ENCODE assay signal across 30 mouse cellular contexts in genomic region chr3:144950829-144951228, GRCm38 (mm10). TPM values are rescaled to one million over a fixed set of nuclear protein-coding genes. Genes with fewer than 3 reads are reported as not detected.
DNase-seq lines count a peak whose midpoint lies in the region; ATAC-seq lines count a peak whose summit lies in the region.
"Had no signal": no experiment of that assay in that cellular context is flagged by ENCODE, and none has a peak within 500 bp of the region (broad histone marks: within the 10 kb centered on the region; RNA-seq: fewer than 3 reads in every experiment).

No protein-coding gene starts in this region.

- no peak overlapping the region for H3K9ac ChIP-seq in intestine, embryonic 15.5 days
- H3K9ac ChIP-seq: forebrain, embryonic 13.5 days; heart, embryonic 12.5 days; heart, embryonic 15.5 days; hindbrain, embryonic 13.5 days had no signal

- no peaks in the 10 kb centered on the region for H3K36me3 ChIP-seq in intestine, embryonic 15.5 days
- H3K36me3 ChIP-seq: forebrain, embryonic 10.5 days; heart, embryonic 12.5 days; heart, embryonic 15.5 days; hindbrain, embryonic 10.5 days; hindbrain, embryonic 13.5 days had no signal

- H3K9me3 ChIP-seq in intestine, embryonic 15.5 days, result no peaks in the 10 kb centered on the region
- H3K9me3 ChIP-seq: forebrain, embryonic 10.5 days; forebrain, embryonic 13.5 days; heart, embryonic 12.5 days; heart, embryonic 15.5 days; hindbrain, embryonic 10.5 days; hindbrain, embryonic 13.5 days had no signal

- no peaks in the 10 kb centered on the region for H3K4me1 ChIP-seq in intestine, embryonic 15.5 days (replicated peaks)
- H3K4me1 ChIP-seq: forebrain, embryonic 13.5 days; heart, embryonic 12.5 days; heart, embryonic 15.5 days had no signal

- peak; percentile 3 for DNase-seq in embryo, embryonic 10 days (ENCODE audit: low spot score)
- DNase-seq in embryo, embryonic 11 days, result no peak
- DNase-seq in retina, postnatal 1 day, result peak; percentile 44
- no peak for DNase-seq in retina, embryonic 14.5 days (ENCODE audit: low spot score)
- peak; percentile 28 for DNase-seq in telencephalon, adult 2 months (ENCODE audit: low read depth, low spot score)
- DNase-seq: cerebellum, adult 11 months; cerebellum, adult 2 months; cerebellum, adult 9-11 months; cerebellum, postnatal 25 days; gastrocnemius, postnatal 25 days; heart, adult 18-20 months; heart, postnatal 10 days; heart, postnatal 36 days had no signal

- H3K4me2 ChIP-seq in intestine, embryonic 15.5 days (replicated peaks), result no peak overlapping the region
- H3K4me2 ChIP-seq: forebrain, embryonic 13.5 days; heart, embryonic 12.5 days; heart, embryonic 15.5 days; hindbrain, embryonic 13.5 days had no signal

- no peak overlapping the region for H3K27ac ChIP-seq in intestine, embryonic 15.5 days
- H3K27ac ChIP-seq: forebrain, embryonic 10.5 days; forebrain, embryonic 13.5 days; heart, embryonic 15.5 days; hindbrain, embryonic 10.5 days; hindbrain, embryonic 13.5 days had no signal

- 70% methylated on average over 4 of the region's 4 CpGs for WGBS in intestine, embryonic 15.5 days

- no peak overlapping the region for H3K4me3 ChIP-seq in intestine, embryonic 15.5 days (replicated peaks)
- H3K4me3 ChIP-seq: forebrain, embryonic 10.5 days; forebrain, embryonic 13.5 days; heart, embryonic 12.5 days; heart, embryonic 15.5 days; hindbrain, embryonic 10.5 days; hindbrain, embryonic 13.5 days had no signal

- ATAC-seq in intestine, embryonic 15.5 days, result no peak
- ATAC-seq: activated CD4-positive, CD25-positive, alpha-beta regulatory T cell, adult 4 months; CD4-positive, CD25-positive, alpha-beta regulatory T cell, adult 4 months; forebrain, embryonic 13.5 days; forebrain, embryonic 16.5 days; hindbrain, embryonic 16.5 days; intestine, embryonic 16.5 days had no signal

- H3K27me3 ChIP-seq in intestine, embryonic 15.5 days (replicated peaks), result no peaks in the 10 kb centered on the region
- H3K27me3 ChIP-seq: forebrain, embryonic 13.5 days; heart, embryonic 12.5 days; heart, embryonic 15.5 days; hindbrain, embryonic 13.5 days had no signal

RNA-seq across cellular contexts. Expression of gene Clca4b, which starts 18.5 kb away (rescaled TPM):
- 22.4 and 31.6 TPM in 2 replicates for polyA plus RNA-seq in intestine, embryonic 15.5 days (2015; fragmentation: Nextera tagmentation; extraction: Ambion mirVana)
- polyA plus RNA-seq: activated CD4-positive, CD25-positive, alpha-beta regulatory T cell, adult 4 months; C2C12; CD4-positive, CD25-positive, alpha-beta regulatory T cell, adult 4 months; embryonic facial prominence, embryonic 11.5 days; embryonic facial prominence, embryonic 14.5 days; forebrain, embryonic 10.5 days; forebrain, embryonic 13.5 days; forebrain, embryonic 16.5 days; frontal cortex, adult 2 months; heart, embryonic 12.5 days; heart, embryonic 15.5 days; hindbrain, embryonic 10.5 days; hindbrain, embryonic 13.5 days; hindbrain, embryonic 16.5 days had no signal

RNA-seq across cellular contexts. Expression of gene Clca4a, which starts 24.0 kb away (rescaled TPM):
- 0.06 TPM in 1 of 2 replicates, not detected in the other for polyA plus RNA-seq in intestine, embryonic 15.5 days (2015; fragmentation: Nextera tagmentation; extraction: Ambion mirVana)
- polyA plus RNA-seq: activated CD4-positive, CD25-positive, alpha-beta regulatory T cell, adult 4 months; CD4-positive, CD25-positive, alpha-beta regulatory T cell, adult 4 months; embryonic facial prominence, embryonic 11.5 days; embryonic facial prominence, embryonic 14.5 days; forebrain, embryonic 13.5 days; forebrain, embryonic 16.5 days; frontal cortex, adult 2 months; gonadal fat pad, adult 2 months; heart, embryonic 12.5 days; heart, embryonic 15.5 days; hindbrain, embryonic 10.5 days; hindbrain, embryonic 13.5 days; hindbrain, embryonic 16.5 days; intestine, embryonic 16.5 days had no signal

Comparison
In these comparisons a context has a peak if more than half of its experiments do, and no peak if none do; other contexts are left out.
1. DNase-seq: peak in embryo, embryonic 10 days (single experiment), retina, postnatal 1 day (single experiment) and telencephalon, adult 2 months (single experiment); none in embryo, embryonic 11 days (single experiment) and retina, embryonic 14.5 days (single experiment).